Mouse (Mus musculus) thymus, postnatal 14 days (tissue): ENCODE data around the gene U2surp.
"Not testable (repeated sequence)": the region's sequence is repeated elsewhere in the genome, so short reads cannot be mapped to it uniquely, and the experiment has no call there.

Source experiments
- DNase-seq: peaks from one replicate; pipeline ENCODE4 v3.0.0; 2021

U2surp gene

GRCm38 (mm10) chr9:95533817-95534216 is 22.0 kb upstream of the U2surp start:
- no peak for DNase-seq

- DNase-seq: no peak
Measured at GRCm38 (mm10) chr9:95531144-95531543, 19.3 kb upstream of the U2surp start.

GRCm38 (mm10) chr9:95527676-95528075 is 15.9 kb upstream of the U2surp start:
- DNase-seq: no peak

- peak; percentile 8 for DNase-seq
Measured at GRCm38 (mm10) chr9:95525961-95526360, 14.2 kb upstream of the U2surp start.

GRCm38 (mm10) chr9:95525376-95525775 is 13.6 kb upstream of the U2surp start:
- DNase-seq: no peak

- no peak for DNase-seq
Measured at GRCm38 (mm10) chr9:95522561-95522960, 10.8 kb upstream of the U2surp start.

- no peak for DNase-seq
Measured at GRCm38 (mm10) chr9:95521566-95521965, 9.8 kb upstream of the U2surp start.

- no peak for DNase-seq
Measured at GRCm38 (mm10) chr9:95521031-95521430, 9.2 kb upstream of the U2surp start.

- no peak for DNase-seq
Measured at GRCm38 (mm10) chr9:95520563-95520962, 8.8 kb upstream of the U2surp start.

- DNase-seq: not testable (repeated sequence)
Measured at GRCm38 (mm10) chr9:95514361-95514760, 2.6 kb upstream of the U2surp start.

- DNase-seq: no peak
Measured at GRCm38 (mm10) chr9:95513776-95514175, 2.0 kb upstream of the U2surp start.

GRCm38 (mm10) chr9:95512331-95513030 is 685 bp upstream of the U2surp start:
- DNase-seq: no peak

GRCm38 (mm10) chr9:95510693-95511404 is 947 bp downstream of the U2surp start:
- no peak for DNase-seq

- DNase-seq: no peak
Measured at GRCm38 (mm10) chr9:95505666-95506065, 6.1 kb downstream of the U2surp start.

GRCm38 (mm10) chr9:95499848-95500247 is 11.9 kb downstream of the U2surp start:
- DNase-seq: no peak

- DNase-seq: no peak
Measured at GRCm38 (mm10) chr9:95495038-95495437, 16.8 kb downstream of the U2surp start.

GRCm38 (mm10) chr9:95493393-95493792 is 18.4 kb downstream of the U2surp start:
- no peak for DNase-seq

- no peak for DNase-seq
Measured at GRCm38 (mm10) chr9:95490003-95490402, 21.8 kb downstream of the U2surp start.

- DNase-seq: no peak
Measured at GRCm38 (mm10) chr9:95488861-95489260, 22.9 kb downstream of the U2surp start.

- DNase-seq: no peak
Measured at GRCm38 (mm10) chr9:95479981-95480380, 31.8 kb downstream of the U2surp start.

- no peak for DNase-seq
Measured at GRCm38 (mm10) chr9:95478443-95478842, 33.4 kb downstream of the U2surp start.

GRCm38 (mm10) chr9:95472926-95473325 is 38.9 kb downstream of the U2surp start:
- no peak for DNase-seq

GRCm38 (mm10) chr9:95469011-95469576 is 42.7 kb downstream of the U2surp start:
- DNase-seq: not testable (repeated sequence)

GRCm38 (mm10) chr9:95464028-95464427 is 47.8 kb downstream of the U2surp start:
- DNase-seq: no peak
